Mouse (Mus musculus) cerebellum, postnatal 36 days (tissue): Measurements from ENCODE around the gene Cald1.

Experiments used
- DNase-seq, 2 experiments: peaks; one replicate each; pipeline ENCODE4 v3.0.0; 2021 to 2022; ENCODE audit warnings: mixed read lengths in 2 of 2

Cald1 gene

GRCm38 (mm10) chr6:34615419-34615818 lies 17.1 kb downstream of the Cald1 start:
- no peak for DNase-seq

GRCm38 (mm10) chr6:34619494-34619893 lies 21.2 kb downstream of the Cald1 start:
- no peak for DNase-seq

- DNase-seq: no peak
These were observed 21.9 kb downstream of the Cald1 start for GRCm38 (mm10) chr6:34620242-34620641.

- DNase-seq: no peak
These were observed 24.6 kb downstream of the Cald1 start for GRCm38 (mm10) chr6:34622865-34623264.

GRCm38 (mm10) chr6:34623290-34623689 lies 25.0 kb downstream of the Cald1 start:
- no peak for DNase-seq

GRCm38 (mm10) chr6:34624536-34624935 lies 26.2 kb downstream of the Cald1 start:
- no peak for DNase-seq

GRCm38 (mm10) chr6:34626586-34627245 lies 28.4 kb downstream of the Cald1 start:
- no peak for DNase-seq

- DNase-seq: no peak
These were observed 29.8 kb downstream of the Cald1 start for GRCm38 (mm10) chr6:34628131-34628530.

GRCm38 (mm10) chr6:34633776-34634175 lies 35.5 kb downstream of the Cald1 start:
- no peak for DNase-seq

GRCm38 (mm10) chr6:34637588-34638438 lies 39.5 kb downstream of the Cald1 start:
- no peak for DNase-seq

GRCm38 (mm10) chr6:34638667-34639066 lies 40.4 kb downstream of the Cald1 start:
- no peak for DNase-seq

- no peak for DNase-seq
These were observed 41.9 kb downstream of the Cald1 start for GRCm38 (mm10) chr6:34640226-34640625.

GRCm38 (mm10) chr6:34641081-34641480 lies 42.8 kb downstream of the Cald1 start:
- DNase-seq: no peak

- no peak for DNase-seq
These were observed 43.8 kb downstream of the Cald1 start for GRCm38 (mm10) chr6:34642075-34642547.

- no peak for DNase-seq
These were observed 49.9 kb downstream of the Cald1 start for GRCm38 (mm10) chr6:34648017-34648787.

GRCm38 (mm10) chr6:34651298-34651697 lies 53.0 kb downstream of the Cald1 start:
- no peak for DNase-seq

- no peak for DNase-seq
These were observed 57.4 kb downstream of the Cald1 start for GRCm38 (mm10) chr6:34655719-34656118.

GRCm38 (mm10) chr6:34658791-34659190 lies 60.5 kb downstream of the Cald1 start:
- DNase-seq: peak in 1 of 2 experiments; percentile 14

GRCm38 (mm10) chr6:34660724-34661123 lies 62.4 kb downstream of the Cald1 start:
- peak; percentile 41 to 51 for DNase-seq

- no peak for DNase-seq
These were observed 64.3 kb downstream of the Cald1 start for GRCm38 (mm10) chr6:34662626-34663025.

- DNase-seq: peak; percentile 55 to 61
These were observed 66.0 kb downstream of the Cald1 start for GRCm38 (mm10) chr6:34664291-34664690.

GRCm38 (mm10) chr6:34664749-34665148 lies 66.4 kb downstream of the Cald1 start:
- no peak for DNase-seq

GRCm38 (mm10) chr6:34668739-34669254 lies 70.5 kb downstream of the Cald1 start:
- no peak for DNase-seq
